Mouse (Mus musculus): ENCODE measurements around the gene Slc1a7. TPM values are rescaled to one million over a fixed set of nuclear protein-coding genes. Genes with fewer than 3 reads are reported as not detected.
A peak's percentile ranks its signal among the peaks of the same experiment; 100 is the strongest.

The Slc1a7 gene
- polyA plus RNA-seq, 1 experiment from 2014 or later, result not detected

DNA sequence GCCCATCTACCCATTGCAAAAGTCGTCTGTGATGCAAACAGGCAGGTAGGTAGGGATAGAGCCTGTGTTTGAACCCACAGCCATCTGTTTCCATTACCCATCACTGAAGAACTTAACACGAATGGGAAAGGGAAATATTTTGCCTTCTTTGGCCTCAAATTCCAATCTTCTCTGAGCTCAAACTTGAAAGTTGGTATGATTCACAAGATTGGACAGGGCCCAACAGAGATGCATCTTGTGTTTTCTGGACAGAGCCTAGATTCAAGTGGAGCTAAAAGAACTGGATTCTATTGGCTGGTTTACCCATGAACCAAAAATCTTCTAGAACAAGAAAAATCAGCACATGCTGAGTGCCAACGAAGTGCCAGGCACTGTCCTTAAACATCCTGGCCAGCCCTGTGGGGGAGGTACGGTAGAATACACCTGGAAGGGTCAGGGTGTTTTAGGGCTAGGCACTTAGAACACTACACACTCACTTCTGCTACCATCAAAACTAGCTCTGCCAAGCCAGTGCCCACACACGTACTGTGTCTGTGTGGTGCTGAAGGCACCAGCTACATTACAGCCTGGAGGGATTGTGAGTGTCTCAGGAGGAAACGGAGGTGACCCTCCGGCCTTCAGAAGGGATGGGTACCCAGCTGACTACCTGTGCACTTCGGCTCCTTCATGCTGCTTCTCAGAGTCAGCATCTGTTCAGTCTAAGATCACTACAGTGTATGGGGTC lies 65.1 kb downstream of the Slc1a7 start:
- Histone ChIP-seq H3K27me3 (peaks cover 43% of the 10 kb centered on the region), H3K36me3 (no peaks in the 10 kb centered on the region), H3K4me2 (replicated peaks) (no peak overlapping the region), H3K4me1 (peaks cover 21% of the 10 kb centered on the region), H3K4me3 (no peak overlapping the region), H3K9ac (no peak overlapping the region), H3K27ac (no peak overlapping the region), H3K9me3 (no peaks in the 10 kb centered on the region)
- 78% methylated on average over 8 of the region's 8 CpGs for WGBS
- no peak for ATAC-seq (ENCODE audit: low FRiP score, low read depth)

DNA sequence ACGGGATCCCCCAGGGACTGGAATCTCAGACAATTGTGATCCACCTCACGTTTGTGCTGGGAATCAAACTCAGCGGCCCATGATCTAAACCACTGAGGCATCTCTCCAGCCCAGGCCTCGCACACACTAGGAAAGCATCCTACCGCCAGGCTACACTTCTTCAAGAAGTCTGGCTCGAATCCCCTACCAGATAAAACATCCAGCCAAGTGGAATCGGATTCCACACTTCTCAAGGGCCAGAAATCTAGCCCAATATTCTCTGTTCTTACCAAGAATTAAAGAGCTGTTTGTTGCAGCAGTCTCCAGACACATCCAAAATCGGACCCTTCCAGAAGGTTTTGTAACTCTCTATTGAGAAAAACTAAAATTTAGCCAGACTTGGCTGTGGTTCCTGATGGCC lies 68.9 kb downstream of the Slc1a7 start:
- peaks cover 4% of the 10 kb centered on the region for H3K36me3 ChIP-seq
- no peak overlapping the region for H3K4me2 ChIP-seq (replicated peaks)
- H3K4me3 ChIP-seq, result no peak overlapping the region
- H3K9ac ChIP-seq, result no peak overlapping the region
- no peak overlapping the region for H3K27ac ChIP-seq
- peaks cover 9% of the 10 kb centered on the region for H3K4me1 ChIP-seq
- 79% methylated on average over 8 of the region's 8 CpGs for WGBS
- H3K27me3 ChIP-seq, result peaks cover 19% of the 10 kb centered on the region
- ATAC-seq (ENCODE audit: low FRiP score, low read depth), result no peak
- no peaks in the 10 kb centered on the region for H3K9me3 ChIP-seq

DNA sequence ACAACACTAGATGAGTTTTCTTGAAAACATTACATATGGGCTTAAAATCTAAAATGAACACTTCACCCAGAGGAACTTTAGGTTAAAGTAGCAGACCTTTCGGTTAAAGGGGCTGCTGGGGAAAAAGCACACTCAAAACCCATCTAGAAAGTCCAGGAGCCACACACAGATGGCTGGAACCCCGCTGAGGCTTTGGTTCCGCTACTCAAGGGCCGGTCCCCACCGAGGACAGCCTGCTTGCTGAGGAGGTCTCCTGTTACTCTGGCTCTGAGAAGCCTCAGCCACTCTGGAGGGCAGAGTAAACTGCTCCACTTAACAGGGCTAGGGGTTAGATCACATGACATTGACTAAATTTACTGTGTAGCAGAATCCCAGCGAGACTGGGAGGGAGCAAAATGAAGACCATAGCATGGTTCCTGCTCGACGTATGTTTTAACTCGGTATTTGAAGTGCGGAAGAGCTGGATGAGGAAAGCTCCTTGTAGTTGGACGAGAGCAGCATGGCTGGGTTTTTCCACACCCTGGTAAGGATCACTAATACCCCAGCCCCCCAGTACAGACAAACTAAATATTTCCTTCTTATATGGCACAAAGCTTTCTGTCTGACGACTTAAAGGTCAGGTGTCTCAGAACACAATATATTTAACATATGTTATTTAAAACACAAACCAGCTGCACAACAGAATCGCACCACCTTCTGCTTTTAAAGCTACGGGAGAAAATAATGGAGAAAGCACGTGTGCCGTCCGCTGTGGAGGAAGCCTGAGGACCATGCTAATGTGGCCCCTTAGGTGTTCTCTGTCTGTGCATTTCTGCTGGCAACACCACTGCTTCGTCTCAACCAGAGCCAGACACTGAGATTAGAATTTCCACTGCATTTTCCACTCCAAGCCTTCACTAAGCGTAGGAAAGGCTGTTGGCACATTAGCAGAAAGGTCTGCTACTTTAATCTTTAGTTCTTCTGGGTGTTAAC lies 77.3 kb downstream of the Slc1a7 start:
- 38% methylated on average over 19 of the region's 19 CpGs for WGBS
- ATAC-seq (ENCODE audit: low FRiP score, low read depth), result peak; percentile 87
- H3K36me3 ChIP-seq, result peaks cover 50% of the 10 kb centered on the region

DNA sequence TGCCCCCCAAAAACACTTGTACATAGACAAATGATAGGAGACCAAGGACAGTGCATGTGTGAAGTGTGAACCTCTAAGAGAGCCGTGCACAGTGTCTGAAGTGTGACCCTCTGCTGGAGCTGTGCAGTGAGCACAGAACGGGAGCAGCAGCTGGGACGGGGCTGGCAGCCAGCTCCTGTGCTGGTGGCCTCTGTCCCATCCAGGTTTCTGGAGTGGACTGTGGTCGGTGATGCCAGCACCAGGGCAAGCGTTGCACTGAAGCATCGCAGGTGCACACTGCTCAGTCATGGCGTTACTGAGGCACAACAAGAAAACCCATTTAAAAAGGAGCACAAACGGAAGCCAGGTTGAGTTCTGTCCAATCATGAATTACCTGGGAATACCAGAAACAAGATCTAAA lies 78.0 kb downstream of the Slc1a7 start:
- H3K4me3 ChIP-seq, result no peak overlapping the region
- H3K27ac ChIP-seq, result peak overlapping the region; percentile 79
- H3K4me2 ChIP-seq (replicated peaks), result no peak overlapping the region
- no peaks in the 10 kb centered on the region for H3K27me3 ChIP-seq
- WGBS, result 72% methylated on average over 8 of the region's 8 CpGs
- no peak overlapping the region for H3K9ac ChIP-seq
- peaks cover 57% of the 10 kb centered on the region for H3K36me3 ChIP-seq
- ATAC-seq (ENCODE audit: low FRiP score, low read depth), result no peak
- H3K9me3 ChIP-seq, result no peaks in the 10 kb centered on the region
- H3K4me1 ChIP-seq, result peaks cover 18% of the 10 kb centered on the region

More for the DNA sequence above, 77.3 kb downstream of the Slc1a7 start:
- Histone ChIP-seq H3K4me2 (replicated peaks) (no peak overlapping the region), H3K27ac (peak overlapping the region; percentile 79), H3K4me3 (no peak overlapping the region), H3K4me1 (peaks cover 18% of the 10 kb centered on the region), H3K27me3 (no peaks in the 10 kb centered on the region), H3K9ac (no peak overlapping the region), H3K9me3 (no peaks in the 10 kb centered on the region)

DNA sequence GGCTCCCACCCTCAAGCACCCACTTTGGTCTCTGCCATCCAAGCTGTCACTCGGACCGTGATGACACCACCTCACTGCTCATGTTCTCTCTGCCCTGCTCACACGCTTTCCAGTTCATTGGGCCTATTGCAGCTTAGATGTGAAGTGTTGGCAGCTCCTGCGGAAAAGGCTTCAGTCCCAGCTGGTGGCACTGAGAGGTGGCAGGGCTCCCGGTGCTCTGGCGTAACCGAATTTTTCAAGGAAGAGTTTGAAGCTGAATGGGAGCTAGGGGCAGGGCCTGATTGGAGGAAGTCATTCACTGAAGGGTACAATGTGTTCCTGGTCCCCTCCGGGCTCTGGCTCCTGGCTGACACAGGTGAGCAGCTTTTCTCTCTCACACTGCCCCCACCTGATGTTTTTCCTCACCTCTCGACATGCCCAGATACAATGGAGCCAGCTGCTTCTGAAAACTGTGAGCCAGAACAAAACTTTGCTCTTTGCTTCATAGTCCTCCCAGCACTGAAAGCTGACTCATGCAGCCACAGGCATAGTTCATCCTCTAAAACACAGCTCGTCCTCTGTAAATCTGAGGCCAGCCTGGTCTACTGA lies 83.6 kb downstream of the Slc1a7 start:
- H3K4me2 ChIP-seq (replicated peaks), result no peak overlapping the region
- WGBS, result 89% methylated on average over 10 of the region's 10 CpGs
- no peak for ATAC-seq (ENCODE audit: low FRiP score, low read depth)

DNA sequence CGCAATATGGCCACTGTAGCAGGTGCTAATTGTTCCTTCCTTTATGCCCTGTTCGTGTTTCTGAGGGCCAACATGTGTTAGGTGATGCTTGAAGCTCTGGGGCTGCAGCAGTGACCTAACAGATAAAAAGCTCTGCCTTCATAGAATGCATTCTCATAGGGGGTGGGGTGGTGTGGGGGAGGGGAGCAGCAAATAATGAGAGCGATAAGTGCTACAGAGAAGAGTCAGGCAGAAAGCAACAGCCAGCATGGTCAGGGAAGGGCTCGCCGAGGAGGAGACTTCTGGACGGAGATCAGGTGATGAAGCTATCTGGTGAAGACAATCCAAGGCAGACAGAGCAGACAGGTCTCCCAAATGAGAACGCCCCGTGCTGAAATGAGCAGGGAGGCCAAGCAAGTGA lies 84.5 kb downstream of the Slc1a7 start:
- no peak overlapping the region for H3K9ac ChIP-seq
- peaks cover 85% of the 10 kb centered on the region for H3K36me3 ChIP-seq
- 88% methylated on average over 8 of the region's 8 CpGs for WGBS
- no peak overlapping the region for H3K27ac ChIP-seq
- ATAC-seq (ENCODE audit: low FRiP score, low read depth), result no peak
- no peak overlapping the region for H3K4me3 ChIP-seq
- no peaks in the 10 kb centered on the region for H3K9me3 ChIP-seq
- H3K4me2 ChIP-seq (replicated peaks), result no peak overlapping the region
- H3K4me1 ChIP-seq, result no peaks in the 10 kb centered on the region
- H3K27me3 ChIP-seq, result no peaks in the 10 kb centered on the region

More for the DNA sequence above, 83.6 kb downstream of the Slc1a7 start:
- Histone ChIP-seq H3K27ac (no peak overlapping the region), H3K9ac (no peak overlapping the region), H3K4me3 (no peak overlapping the region), H3K4me1 (no peaks in the 10 kb centered on the region), H3K36me3 (peaks cover 89% of the 10 kb centered on the region), H3K9me3 (no peaks in the 10 kb centered on the region), H3K27me3 (no peaks in the 10 kb centered on the region)

DNA sequence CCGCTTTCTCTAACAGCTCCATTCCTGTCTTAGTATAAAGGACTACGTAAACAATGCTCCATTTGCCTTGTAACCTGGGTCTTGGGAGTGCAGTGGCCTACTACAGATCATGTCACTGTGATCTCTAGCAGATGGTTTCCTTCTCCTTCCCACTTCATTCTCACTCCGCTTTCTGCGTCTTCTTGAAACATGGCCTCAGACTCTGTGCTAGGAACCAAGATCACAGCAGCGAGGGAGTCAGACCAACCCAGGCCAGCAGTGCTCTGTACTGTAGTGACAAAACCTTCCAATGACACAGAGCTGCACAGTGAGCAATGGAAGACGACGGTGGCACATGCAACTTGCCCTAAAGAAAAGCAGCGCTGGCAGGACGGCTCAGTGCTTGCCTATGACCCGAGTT lies 87.7 kb downstream of the Slc1a7 start:
- Histone ChIP-seq H3K4me1 (no peaks in the 10 kb centered on the region), H3K4me2 (replicated peaks) (no peak overlapping the region), H3K36me3 (peaks cover 81% of the 10 kb centered on the region), H3K4me3 (no peak overlapping the region), H3K9ac (no peak overlapping the region), H3K9me3 (no peaks in the 10 kb centered on the region), H3K27me3 (no peaks in the 10 kb centered on the region), H3K27ac (no peak overlapping the region)
- 93% methylated on average over 10 of the region's 10 CpGs for WGBS
- no peak for ATAC-seq (ENCODE audit: low FRiP score, low read depth)

DNA sequence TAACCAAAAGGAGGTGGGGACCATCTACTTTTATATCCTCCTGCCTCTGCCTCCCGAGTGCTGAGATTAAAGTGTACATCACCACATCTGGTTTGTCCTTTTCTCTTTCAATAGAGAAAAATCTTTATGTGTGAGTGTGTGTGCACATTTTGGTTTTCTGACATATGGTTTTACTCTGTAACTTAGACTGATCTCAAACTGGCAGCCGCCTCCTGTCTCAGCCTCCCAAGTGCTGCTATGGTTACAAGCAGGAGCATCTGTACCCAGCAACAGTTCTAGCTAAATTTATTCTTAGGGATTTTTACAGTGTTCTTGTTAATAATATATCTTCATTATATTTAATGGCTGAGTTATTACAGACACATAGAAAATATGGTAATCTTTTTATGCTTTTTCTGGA lies 89.1 kb downstream of the Slc1a7 start:
- H3K9ac ChIP-seq, result no peak overlapping the region
- WGBS, result 86% methylated on average over 2 of the region's 2 CpGs
- H3K27me3 ChIP-seq, result no peaks in the 10 kb centered on the region
- ATAC-seq (ENCODE audit: low FRiP score, low read depth), result no peak
- H3K4me2 ChIP-seq (replicated peaks), result no peak overlapping the region
- no peaks in the 10 kb centered on the region for H3K9me3 ChIP-seq
- H3K27ac ChIP-seq, result no peak overlapping the region
- peaks cover 76% of the 10 kb centered on the region for H3K36me3 ChIP-seq
- no peaks in the 10 kb centered on the region for H3K4me1 ChIP-seq
- H3K4me3 ChIP-seq, result no peak overlapping the region

DNA sequence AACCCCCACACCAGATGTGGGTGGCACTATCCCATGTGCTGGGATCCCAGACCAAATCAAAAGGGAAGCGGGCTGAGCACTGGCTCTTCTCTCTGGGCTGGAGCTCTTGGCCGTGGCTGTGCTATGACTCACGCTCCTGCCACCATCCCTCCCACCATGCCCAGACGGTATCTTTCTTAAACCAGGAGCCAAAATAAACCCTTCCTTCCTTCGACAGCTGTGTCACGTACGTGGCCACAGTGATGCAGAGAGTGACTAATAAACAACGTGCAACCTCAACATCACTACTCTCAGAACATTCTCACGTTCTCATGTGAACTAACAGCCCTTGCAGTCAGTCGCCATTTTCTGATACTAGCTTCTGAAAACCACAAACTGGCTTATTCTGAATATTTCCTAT lies 90.0 kb downstream of the Slc1a7 start:
- Histone ChIP-seq H3K27me3 (no peaks in the 10 kb centered on the region), H3K27ac (no peak overlapping the region), H3K9ac (no peak overlapping the region), H3K4me1 (no peaks in the 10 kb centered on the region), H3K4me2 (replicated peaks) (no peak overlapping the region), H3K9me3 (no peaks in the 10 kb centered on the region), H3K4me3 (no peak overlapping the region), H3K36me3 (peaks cover 77% of the 10 kb centered on the region)
- ATAC-seq (ENCODE audit: low FRiP score, low read depth), result no peak
- 82% methylated on average over 10 of the region's 10 CpGs for WGBS

DNA sequence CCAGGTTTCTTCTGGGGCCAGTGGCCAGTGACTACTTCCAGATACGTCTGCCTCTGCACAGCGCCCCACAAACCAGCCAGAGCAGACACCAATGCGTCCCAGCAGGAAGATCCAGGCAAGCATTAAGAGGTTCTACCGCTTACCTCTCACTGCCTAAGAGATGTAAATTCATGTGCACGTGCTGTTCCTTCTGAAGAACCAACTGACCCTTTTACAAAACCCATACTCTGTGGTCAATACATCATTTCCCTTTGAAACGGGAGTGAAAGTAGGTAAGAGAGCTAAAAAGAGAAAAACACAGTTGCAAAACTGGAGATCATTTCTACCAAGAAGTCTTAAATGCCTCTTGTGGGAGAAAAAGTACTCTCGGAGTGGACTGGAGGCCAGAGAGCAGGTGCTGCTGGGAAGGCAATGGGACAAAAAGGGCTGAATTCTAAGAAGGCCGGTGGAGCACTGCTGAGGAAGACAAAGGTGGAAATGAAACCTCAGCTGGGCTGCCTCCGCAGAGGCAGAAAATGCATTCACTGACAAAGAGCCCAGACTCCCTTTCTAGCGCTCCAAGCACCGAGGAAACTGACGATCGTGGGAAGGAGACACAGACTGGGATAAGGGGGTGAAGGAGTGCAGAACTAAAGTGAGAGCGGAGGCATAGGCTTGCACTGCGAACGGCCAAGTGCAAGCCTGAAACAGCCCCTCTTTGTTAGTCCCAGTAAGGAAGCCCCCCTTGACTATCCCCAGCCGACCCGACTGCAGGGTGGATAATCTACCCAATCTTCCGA lies 91.7 kb downstream of the Slc1a7 start:
- ATAC-seq (ENCODE audit: low FRiP score, low read depth), result no peak
- Histone ChIP-seq H3K9ac (no peak overlapping the region), H3K27me3 (no peaks in the 10 kb centered on the region), H3K36me3 (peaks cover 68% of the 10 kb centered on the region), H3K9me3 (no peaks in the 10 kb centered on the region), H3K4me3 (no peak overlapping the region), H3K27ac (no peak overlapping the region), H3K4me2 (replicated peaks) (no peak overlapping the region), H3K4me1 (no peaks in the 10 kb centered on the region)
- WGBS, result 79% methylated on average over 19 of the region's 19 CpGs

DNA sequence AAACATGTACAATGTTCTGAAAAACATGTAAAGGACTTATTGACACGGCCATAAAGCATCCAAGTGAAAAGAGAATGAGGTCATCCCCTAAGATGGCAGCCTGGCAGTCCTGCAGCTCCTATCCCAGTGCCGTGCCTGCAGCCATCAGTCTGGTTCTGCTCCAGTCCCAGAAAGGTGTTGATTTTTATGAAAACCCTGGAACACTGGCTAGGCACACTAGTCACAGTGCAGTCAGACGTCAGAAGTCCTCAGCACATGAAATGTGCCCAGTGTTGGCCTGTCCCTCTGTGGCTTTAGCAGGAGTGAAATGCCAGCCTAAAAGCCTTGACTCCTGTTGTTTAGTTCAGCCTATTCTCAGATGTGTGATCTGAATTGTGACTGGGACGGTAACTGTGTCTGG lies 92.6 kb downstream of the Slc1a7 start:
- Histone ChIP-seq H3K4me2 (replicated peaks) (no peak overlapping the region), H3K27ac (no peak overlapping the region), H3K4me3 (no peak overlapping the region), H3K9me3 (no peaks in the 10 kb centered on the region), H3K36me3 (peaks cover 65% of the 10 kb centered on the region), H3K27me3 (no peaks in the 10 kb centered on the region), H3K4me1 (no peaks in the 10 kb centered on the region), H3K9ac (no peak overlapping the region)
- WGBS, result 84% methylated on average over 4 of the region's 4 CpGs
- ATAC-seq (ENCODE audit: low FRiP score, low read depth), result no peak

Data from limb, embryonic 13.5 days (tissue).